Mouse (Mus musculus): ENCODE measurements around the gene Zfp988.

DNA sequence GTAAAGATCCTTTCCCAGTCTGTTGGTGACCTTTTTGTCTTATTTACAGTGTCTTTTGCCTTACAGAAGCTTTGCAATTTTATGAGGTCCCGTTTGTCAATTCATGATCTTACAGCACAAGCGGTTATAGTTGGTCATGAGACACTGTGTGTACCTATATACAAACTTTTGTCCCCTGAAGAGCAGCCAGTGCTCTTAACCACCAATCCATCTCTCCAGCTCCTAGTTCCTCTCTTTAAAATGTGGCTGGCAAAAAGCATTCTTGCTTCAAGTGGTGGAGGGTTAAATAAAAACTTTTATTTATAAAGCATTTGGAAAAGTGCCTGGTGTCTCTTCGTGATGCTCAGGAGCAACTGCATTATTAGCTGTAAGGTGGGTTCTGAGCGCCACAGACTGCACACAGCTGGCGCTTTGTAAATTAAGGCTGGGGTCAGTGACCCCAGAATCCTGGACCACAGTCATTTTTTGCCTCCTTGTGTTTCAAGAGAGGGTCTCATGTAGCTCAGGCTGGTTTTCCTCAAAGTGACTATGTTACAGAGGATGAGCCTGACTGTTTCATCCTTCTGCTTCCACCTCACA is 32.6 kb downstream of the Zfp988 start:
- TF ChIP-seq CTCF (IDR thresholded peaks at IDR 0.05) = no peak
- no peak for TF ChIP-seq EP300 (IDR thresholded peaks at IDR 0.05)
